Mouse (Mus musculus): ENCODE results near the gene Arrdc2.
"Not testable (repeated sequence)": the region's sequence is repeated elsewhere in the genome, so short reads cannot be mapped to it uniquely, and the experiment has no call there.

Arrdc2 gene

DNA sequence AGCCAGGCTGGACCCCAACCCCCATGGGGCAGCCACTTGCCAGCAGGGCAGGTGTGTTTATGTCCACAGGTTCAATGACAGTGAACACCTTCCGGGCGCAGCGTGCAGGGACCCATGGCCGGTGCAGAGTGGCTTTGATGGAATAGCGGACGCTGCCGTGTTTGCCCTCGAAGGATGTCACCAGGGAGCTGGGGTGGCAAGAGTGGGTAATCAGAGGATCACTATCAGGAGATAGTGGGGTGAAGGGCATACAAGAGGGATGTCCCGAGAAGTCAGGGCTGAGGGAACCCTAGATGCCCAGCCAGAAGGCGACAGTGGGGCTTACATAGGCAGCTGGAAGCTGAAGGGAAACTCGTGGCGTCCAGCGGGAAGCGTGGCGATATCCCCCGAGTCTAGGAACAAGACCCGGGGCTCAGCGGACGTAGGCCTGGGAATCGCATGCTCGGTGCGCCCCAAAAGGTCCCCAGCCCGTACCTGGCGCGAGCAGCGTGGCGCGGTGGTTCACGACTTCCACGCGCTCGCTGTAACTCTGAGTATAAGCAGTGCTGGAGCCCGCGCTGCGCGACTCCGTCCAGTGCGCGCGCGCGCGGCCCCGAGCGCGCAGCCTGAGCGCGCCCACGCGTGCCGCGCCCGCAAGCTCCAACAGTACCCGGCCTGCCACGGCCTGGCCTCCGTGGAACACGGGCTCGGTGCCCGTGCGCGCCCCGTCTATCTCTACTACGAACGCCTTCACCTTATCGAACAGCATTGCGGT is 689 bp downstream of the Arrdc2 start:
- DNase-seq = peak in 1 of 2 experiments; percentile 34

DNA sequence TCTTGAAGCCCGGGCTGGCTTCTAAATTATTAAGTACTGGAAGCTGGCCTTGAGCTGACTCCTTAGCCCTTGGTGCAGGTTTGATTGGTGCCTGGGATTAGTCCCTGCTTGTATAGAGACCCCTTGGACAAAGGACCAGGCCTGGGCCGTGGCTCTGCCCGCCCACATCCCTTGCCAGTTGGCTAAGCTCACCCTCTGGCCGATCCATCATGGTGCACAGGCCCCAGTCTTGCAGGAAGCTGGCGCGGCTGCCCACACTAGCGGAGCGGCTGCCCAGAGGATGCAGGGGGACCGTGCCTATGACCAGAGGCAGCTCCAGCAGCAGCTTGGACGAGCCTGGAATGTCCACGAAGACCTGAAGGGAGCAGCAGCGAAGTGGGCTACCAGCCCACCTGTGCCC is 2.9 kb downstream of the Arrdc2 start:
- DNase-seq = no peak

DNA sequence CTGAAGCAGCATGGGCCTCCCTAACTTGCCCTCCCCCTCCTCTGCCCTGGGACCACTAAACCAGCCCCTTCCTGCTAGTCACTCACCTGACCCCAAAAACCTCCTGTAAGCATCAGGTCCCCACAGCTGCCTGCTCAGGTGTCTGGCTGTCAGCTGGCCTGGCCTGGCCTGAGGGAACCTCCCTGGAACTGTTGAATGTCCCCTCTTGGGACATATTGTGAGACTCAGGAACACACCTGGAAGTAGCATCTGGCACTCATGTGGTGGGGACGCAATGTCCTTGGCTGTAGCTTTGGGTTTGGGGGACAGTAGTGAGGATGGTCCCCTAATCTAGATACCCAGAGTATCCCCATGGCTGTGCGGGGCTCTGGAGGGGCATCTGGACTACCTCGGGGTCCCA is 5.4 kb downstream of the Arrdc2 start:
- DNase-seq = no peak

DNA sequence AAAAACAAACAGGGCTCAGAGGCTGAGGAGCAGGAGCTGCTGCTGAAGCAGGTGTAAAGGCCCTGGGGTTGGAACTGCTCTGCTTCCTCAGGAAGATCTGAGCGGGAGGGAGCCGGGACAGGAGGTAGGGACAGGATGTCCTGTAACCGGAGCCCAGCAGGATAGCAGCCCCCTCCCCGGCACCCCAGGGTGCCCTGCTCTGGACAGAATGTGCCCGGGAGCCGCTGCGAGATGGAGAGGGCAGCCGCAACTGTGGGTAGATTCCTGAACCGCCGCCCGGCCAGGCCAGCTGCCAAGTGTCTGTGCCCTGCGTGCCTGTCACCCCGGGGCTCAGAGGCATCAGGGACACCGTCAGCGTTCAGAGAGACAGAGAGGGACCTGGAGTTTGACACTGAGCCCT is 6.0 kb downstream of the Arrdc2 start:
- DNase-seq = peak; percentile 50 to 68

DNA sequence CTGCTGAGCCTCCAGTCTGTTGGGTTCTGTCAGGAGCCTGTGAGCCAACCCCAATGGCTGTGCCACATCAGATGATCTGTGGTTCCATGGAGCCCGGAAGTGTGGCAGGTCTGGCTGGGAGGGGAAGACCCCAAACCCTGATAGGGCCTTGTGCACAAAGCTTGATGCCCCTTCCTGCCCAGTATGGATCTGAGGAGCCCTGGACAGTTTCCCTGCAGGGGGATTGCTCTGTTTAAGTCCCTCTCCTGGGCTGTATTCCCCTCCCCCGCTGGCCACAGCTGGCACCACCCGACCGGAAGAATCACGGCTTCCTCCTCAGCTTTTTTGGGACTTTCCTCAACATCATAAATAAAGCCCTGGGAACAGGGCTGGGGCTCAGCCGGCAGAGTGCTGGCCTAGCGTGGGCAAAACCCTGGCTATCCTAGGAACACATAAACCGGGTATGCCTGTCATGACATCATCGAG is 6.5 kb downstream of the Arrdc2 start:
- no peak for DNase-seq

DNA sequence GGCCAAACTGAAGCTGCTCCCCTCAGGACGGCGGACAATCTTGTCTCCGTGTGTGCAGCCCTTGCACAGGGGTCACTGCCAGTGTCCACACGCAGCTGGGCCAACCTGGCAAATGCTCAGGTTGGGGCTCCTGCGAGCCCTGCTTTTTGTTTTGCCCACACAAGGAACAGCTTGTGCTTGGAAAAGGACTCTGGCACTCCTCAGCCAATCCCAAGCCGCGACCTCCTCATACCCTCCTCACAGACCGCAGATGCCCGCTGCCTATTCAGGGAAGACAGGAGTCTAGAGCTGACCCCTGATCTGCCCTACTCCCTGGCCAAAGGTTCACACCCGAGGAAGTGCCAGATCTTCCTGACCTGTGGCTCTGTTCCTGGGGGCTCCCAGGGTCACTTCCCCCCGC is 7.1 kb downstream of the Arrdc2 start:
- DNase-seq = no peak

DNA sequence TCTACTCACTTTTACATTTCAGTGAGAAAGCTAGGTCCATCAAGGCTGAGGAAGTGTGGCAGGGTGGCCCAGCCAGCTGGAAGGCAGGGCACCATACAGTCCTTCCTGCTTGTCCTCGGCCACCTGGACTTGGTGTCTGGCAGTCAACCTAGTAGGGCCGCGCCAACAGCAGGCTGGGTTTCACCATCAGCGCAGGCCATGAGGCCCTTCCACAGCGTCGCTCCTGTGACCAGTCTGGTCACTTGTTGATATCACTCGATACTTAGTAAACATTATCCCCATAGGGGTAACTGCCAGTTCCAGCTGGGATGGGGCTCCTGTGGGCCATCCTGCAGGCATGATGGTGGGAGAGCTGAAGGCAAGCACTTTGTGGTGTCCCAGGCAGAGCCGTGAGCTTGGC is 8.0 kb downstream of the Arrdc2 start:
- no peak for DNase-seq

DNA sequence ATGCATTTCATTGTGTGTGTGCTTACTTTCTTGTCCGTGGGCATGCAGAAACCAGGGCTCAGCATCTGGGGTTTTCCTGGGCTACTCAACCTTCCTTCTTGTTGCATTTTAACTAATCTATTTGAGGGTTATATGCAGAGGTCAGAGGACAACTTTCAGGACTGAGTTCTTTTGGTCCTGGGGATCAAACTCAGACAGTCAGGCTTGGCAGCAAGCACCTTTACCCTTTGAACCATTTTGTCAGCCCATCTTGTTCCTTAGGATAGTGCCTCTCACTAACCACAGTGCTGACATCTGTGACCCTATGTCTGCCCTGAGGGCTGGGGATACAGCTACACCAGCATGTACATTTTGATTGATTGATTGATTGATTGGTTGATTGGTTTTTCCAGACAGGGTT is 11.7 kb downstream of the Arrdc2 start:
- no peak for DNase-seq

DNA sequence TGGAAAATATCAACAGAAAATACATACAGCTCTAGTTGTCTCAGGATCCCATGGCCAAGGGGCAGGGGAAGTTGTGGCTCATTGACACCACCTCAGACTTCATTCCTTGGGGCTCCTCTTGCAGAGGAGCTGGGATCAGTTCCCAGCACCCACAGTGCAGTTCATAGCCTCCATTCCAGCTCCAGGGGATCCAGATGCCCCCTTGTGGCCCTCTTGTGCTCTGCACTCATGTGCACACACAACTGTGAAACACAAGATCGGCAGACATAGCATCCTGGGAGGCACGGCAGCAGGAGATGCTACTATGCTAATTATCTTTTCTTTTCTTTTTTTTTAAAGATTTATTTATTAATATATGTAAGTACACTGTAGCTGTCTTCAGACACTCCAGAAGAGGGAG is 12.5 kb downstream of the Arrdc2 start:
- no peak for DNase-seq

DNA sequence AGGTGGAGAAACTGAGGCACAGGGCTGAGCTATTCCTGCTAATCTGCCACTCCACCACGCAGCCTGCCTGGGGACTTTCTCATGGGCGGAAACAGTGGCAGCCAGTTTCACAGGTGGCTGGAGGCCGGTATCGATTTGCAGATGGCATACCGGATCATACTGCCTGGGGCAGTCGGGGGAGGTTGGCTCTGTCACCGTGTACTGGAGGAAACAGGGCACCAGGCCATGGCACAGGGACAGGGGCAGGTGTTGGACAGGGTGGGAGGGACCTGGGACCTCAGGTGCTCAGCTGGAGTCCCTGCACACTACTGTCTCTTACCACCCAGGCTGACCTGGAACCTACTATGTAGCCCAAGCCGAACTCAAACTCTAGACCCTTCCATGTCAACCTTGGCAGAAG is 13.7 kb downstream of the Arrdc2 start:
- no peak for DNase-seq

DNA sequence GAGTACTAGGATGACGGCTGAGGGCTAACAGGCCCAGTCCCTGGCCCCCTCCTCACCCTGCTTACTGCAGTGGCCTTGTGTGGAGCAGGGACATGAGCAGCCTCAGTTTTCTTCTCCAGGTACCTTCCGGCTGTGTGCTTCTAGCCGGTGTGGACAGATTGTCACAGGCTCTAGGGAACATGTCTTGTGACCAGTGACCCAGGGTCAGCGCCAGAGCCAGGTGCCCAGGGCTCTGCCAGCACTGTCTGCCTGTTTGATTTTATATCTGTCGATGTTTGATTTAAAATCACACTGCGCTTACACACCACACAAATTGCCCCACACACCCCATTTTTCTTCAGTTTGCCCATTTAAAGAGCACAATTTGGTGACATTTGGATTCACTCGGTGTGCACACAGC is 15.7 kb downstream of the Arrdc2 start:
- no peak for DNase-seq

DNA sequence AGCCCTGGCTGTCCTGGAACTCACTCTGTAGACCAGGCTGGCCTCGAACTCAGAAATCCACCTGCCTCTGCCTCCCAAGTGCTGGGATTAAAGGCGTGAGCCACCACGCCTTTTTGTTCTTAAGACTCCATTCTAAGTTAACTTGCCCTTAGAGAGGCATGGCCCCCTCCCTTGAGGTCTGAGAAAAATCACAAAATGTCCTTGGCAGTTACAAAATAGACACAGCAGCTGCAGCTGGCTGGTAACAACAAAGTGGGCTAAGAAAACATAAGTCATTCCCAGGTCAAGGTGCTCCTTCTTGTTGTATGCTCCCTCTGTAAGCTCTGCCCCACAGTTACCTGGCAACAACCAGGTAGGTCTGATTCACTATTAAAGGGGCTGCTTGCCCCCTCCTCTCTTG is 16.9 kb downstream of the Arrdc2 start:
- not testable (repeated sequence) for DNase-seq

DNA sequence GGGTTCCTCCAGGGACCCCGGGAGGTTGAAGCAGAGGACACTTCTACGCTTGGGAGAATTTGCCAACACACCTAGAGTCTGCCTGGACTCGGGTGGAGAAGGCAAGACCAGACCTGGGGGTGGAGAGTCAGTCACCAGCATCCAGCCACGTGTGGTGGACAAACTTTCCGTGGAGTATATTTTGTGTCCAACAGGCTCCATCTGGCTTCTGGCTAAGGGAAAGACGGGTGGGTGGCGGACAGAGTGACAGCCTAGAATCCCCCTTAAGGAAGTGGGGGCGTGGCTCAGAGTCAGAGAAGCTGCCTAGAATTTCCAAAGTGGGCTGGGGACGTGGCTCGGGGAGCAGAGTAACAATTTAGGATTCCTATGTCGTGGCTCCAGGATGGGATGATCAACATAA is 17.5 kb downstream of the Arrdc2 start:
- no peak for DNase-seq

DNA sequence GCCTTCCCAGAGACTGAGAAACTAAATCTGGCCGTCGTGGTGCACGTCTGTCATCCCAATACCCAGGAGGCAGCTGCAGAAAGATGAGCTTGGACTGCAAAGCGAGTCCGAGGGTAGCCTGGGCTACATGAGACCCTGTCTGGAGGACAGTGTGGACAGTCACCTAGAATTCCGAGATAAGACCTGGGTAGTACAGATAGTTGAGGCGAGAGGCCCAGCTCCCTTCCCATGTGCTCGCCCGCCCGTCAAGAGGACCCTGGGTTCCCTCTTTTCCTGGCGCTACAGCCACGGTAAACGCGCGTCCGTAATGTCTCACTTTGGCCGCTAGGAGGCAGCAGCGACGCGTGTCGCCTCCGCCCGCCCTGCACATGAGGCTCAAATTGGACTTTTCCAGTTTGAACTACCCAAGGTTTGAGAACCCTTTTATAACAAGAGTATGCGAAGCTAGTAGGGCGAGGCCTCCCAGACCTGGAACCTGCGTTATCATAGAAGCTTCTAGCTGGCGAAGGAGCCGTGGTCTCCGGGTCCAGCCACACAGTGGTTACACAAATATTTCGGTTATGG is 18.0 kb downstream of the Arrdc2 start:
- DNase-seq = peak; percentile 74 to 81

DNA sequence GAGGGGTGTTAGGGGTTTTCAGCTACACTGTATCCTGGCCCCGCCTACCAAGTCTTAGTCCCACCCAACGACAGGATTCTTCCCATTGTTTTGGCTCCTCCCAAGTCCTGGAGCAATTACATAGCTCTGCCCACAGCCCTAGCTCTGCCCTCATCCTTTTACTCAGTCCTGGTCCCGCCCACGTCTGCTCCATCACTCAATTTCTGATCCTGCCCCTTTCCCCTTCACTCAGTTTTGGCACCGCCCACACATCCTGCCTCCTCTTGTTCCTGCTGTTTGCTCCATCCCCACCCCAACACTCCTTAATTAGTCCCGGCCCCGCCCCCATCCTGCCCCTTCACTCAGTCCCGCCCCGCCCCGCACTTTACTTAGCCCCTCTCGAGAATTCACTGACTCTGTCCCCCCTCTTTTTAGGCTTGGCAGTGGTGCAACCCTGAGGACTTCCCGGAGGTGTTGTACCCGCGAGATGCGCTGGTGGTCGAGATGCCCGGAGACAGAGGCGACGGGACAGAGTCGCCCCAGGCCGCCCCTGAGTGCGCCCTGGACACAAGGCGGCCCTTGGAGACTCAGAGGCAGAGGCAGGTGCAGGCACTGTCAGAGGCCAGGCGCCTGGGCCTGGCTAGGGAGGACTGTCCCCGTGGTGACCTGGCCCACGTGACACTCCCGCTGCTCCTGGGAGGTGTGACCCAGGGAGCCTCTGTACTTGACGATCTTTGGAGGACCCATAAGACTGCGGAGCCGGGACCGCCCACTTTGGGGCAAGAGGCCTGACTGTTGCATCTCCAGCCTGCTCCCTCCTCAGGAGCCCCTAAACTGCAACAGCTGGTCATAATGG is 19.2 kb downstream of the Arrdc2 start:
- DNase-seq = no peak

DNA sequence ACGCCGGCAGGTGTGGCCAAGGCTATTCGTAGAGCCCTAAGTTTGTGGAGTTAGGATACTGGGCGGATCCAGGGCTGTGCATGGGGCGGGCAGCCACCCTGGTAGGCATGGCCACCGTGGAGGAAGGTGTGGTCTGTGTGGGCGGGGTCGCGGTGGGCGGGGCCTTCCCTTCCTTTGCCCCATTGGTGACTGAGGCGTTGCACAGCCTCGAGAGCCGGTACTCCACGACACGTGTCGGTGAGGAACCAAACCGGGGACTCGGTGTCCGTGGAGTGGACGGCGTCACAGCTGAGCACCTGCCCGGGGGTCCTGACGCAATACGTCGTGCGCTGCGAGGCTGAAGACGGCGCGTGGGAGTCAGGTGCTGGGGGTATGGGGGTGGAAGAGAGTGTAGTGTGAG is 22.8 kb downstream of the Arrdc2 start:
- no peak for DNase-seq

DNA sequence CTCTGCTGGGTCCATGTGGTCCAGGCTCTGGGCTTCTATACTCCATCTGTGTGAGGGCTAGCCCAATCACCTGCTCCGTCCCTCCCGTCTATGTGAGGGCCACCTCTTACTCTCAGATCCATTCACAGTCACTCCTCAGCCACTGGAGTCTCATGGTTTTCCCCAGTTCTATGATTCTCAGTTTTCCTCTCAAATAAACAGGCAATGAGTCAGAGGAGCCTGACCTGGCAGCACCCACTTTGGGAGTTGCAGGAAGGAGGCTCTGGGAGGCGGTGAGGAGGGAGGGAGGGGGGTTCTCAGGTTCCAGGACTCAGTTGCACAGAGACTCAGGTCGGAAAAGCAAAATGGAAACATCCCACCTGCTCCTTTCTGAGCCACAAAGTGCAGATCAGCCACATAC is 26.6 kb downstream of the Arrdc2 start:
- DNase-seq = no peak

DNA sequence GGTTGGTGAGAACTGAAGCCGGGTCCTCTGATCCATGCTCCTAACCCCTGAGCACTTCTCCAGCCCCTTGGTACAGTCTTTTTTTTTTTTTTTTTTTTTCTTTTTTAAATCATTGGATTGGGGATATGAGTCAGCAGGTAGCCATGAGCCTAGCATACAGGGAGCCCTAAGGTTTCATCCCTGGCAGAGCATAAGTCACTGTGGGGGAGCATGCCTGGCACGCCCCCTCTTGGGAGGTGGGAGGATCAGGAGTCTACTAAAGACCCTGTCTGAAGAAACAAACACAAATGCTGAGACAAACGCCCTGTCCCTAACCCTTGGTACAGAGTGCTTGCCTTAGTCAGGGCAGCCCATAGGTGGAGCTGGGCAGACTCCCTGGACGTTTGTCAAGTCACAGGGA is 27.5 kb downstream of the Arrdc2 start:
- no peak for DNase-seq

DNA sequence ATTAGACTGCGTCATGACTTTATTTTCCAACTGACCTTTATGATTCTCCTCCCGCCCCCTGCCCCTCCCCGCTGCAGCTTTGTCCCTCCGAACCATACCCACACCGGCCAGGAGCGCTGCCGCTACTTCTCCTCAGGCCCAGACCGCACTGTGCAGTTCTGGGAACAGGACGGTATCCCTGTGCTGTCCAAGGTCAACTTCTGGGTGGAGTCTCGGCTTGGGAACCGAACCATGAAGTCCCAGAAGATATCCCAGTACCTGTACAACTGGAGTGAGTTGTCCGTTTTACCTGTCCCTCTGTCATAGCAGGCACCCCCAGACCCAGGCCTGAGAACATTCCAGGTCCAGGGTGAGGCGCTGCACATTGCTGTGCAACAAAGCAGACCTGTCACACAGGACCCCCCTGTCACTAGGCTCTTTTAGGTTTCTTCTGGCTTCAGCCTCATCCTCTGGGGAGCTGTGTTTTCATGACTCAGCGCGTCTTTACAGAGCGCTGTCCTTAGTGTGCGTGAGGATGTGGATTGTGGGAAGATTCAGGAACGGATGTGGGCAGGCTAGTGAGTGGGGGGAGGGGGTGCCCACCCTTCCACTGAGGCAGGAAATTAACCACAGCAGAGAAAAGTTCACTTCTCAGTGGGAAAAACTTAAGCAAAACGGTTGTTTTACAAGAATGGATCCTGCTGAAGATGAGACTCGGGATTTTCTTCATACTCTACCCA is 28.4 kb downstream of the Arrdc2 start:
- DNase-seq = no peak

DNA sequence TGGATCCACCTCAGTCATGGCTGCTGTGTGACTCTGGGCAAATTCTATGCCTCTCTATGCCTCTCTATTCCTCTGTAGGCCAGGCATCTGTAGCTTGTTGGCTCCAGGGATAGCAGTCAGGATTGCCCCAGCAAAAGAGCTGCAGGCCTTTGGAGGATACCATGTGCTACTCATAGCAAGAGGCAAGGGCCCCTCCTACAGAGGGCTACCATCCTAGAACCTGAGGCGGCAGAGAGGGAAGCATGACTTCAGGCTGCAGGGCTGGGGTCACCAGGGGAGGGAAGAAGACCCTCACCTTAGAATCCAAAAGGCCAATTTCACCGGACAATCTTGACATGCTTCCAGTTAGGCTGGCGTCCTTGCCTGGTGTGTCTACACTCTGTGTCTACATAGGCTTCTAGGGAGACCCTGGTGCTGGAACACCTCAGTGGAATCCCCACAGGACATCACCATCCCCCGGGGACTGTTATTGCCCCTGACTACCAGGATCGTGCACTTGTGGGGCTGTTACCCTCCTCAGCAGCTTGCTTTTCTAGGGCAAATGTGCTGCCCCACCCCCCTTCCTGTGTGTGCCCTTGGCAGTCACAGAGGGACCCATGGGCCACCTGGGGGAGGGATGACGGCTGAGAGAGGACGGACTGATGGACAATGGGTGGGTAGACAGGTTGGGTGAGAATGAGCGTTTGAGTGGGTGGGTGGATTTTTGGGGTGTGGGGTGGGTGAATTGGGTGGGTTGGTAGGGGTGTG is 30.4 kb downstream of the Arrdc2 start:
- no peak for DNase-seq

DNA sequence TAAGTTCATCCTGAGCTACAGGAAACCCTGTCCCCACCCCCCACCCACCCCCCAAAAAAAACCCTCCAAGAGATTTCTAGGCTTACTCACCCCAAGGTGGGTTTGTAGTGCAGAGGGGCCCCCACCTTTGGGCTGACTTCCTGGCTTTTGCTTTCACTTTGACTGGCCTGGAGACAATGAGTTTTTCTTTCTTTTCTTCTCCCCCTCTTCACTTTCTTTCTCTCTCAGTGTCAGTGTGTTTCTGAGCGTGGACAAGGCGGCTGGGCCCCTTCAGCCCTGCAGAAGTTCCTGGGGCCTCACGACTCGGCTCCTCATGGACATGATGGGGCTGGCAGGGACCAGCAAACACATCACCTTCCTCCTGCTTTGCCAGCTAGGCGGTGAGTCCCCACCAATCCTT is 31.3 kb downstream of the Arrdc2 start, which contains the start of gene Il12rb1:
Il12rb1 (plus strand) TSS at position 211 of the 400 bp plus-strand sequence.
- DNase-seq = no peak

DNA sequence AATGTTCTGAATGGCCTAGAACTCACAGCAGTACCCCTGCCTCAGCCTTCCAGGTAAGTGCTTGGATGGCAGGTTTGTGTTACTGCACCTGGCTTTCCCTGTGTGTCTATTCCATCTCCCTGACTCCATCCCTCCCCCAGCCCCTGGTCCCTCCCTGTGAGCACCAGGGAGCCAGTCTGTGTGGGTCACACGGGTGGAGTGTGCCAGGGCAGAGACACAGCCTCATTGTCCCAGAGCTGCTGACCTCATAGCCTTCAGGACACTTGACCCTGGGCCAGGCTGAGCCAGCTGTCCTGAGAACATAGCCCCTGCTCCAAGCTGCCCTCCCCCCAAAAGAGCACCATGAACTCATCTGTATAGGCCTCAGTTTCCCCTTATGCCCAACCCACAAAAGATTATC is 32.2 kb downstream of the Arrdc2 start:
- DNase-seq = no peak

Data from cerebellum, postnatal 25 days (tissue).